Mouse (Mus musculus) G1E (cell line): Measurements from ENCODE around the gene Irak2. TPM values are rescaled to one million over a fixed set of nuclear protein-coding genes. Genes with fewer than 3 reads are reported as not detected.
A peak's percentile ranks its signal among the peaks of the same experiment; 100 is the strongest.
"Not testable (repeated sequence)": the region's sequence is repeated elsewhere in the genome, so short reads cannot be mapped to it uniquely, and the experiment has no call there.

ENCODE experiments used
- ATAC-seq: 2 replicates; pipeline ENCODE4 v1.8.0; 2016; ENCODE audit warnings: mild to moderate bottlenecking; ENCODE audit not compliant: insufficient number of reproducible peaks, poor library complexity, low FRiP score, severe bottlenecking; ENCODE audit errors: extremely low read depth
- DNase-seq: peaks from one replicate; pipeline ENCODE4 v3.0.0; 2012; ENCODE audit warnings: low spot score
- H3K27me3 ChIP-seq: 2 replicates; pipeline ENCODE4 v1.6.1; 2012; ENCODE audit warnings: mild to moderate bottlenecking, low read length, inconsistent platforms; ENCODE audit not compliant: insufficient read depth
- H3K36me3 ChIP-seq: replicated peaks from 2 replicates; pipeline ENCODE3; 2012; ENCODE audit warnings: mild to moderate bottlenecking, inconsistent platforms
- H3K4me1 ChIP-seq: 2 replicates; pipeline ENCODE4 v1.6.1; 2012; ENCODE audit warnings: low read depth, low read length, inconsistent platforms, mixed read lengths; ENCODE audit not compliant: insufficient read depth
- H3K4me3 ChIP-seq: 2 replicates; pipeline ENCODE4 v1.5.1; 2012; ENCODE audit warnings: low read depth, mild to moderate bottlenecking, inconsistent platforms, low read length, moderate library complexity, mixed read lengths
- H3K9me3 ChIP-seq: replicated peaks from 2 replicates; pipeline ENCODE4 v1.6.1; 2012; ENCODE audit warnings: inconsistent platforms
- CTCF ChIP-seq: IDR thresholded peaks from 2 replicates; pipeline ENCODE4 v1.5.1; 2012; ENCODE audit warnings: low read depth, low read length, inconsistent platforms, mixed read lengths
- GATA1 ChIP-seq: IDR thresholded peaks from 2 replicates; pipeline ENCODE4 v1.6.1; 2012; ENCODE audit warnings: borderline replicate concordance, low read length, inconsistent platforms, mixed read lengths
- GATA2 ChIP-seq: IDR thresholded peaks from 2 replicates; pipeline ENCODE4 v1.6.1; 2012; ENCODE audit warnings: low read depth, low read length, inconsistent platforms, borderline replicate concordance
- POLR2AphosphoS5 ChIP-seq: IDR thresholded peaks from 2 replicates; pipeline ENCODE4 v1.6.1; 2012; ENCODE audit warnings: low read depth, low read length, inconsistent platforms; ENCODE audit not compliant: insufficient replicate concordance
- TAL1 ChIP-seq: conservative IDR thresholded peaks from 2 replicates; pipeline ENCODE4 v1.6.1; 2012; ENCODE audit warnings: low read depth, low read length, inconsistent platforms, mixed read lengths
- polyA plus RNA-seq: library from polyadenylated mRNA; stranded (reverse); fragments of >175 nt; gene quantifications from 2 replicates; pipeline ENCODE4 v1.2.3, GENCODE M21; 2012
- total RNA-seq, 2 experiments: library from RNA; stranded (forward) in 1 of 2; stranded (reverse) in 1 of 2; fragments of 200-1000 nt in 1 of 2; fragments of >200 nt in 1 of 2; fragmentation: Nextera tagmentation in 1 of 2; gene quantifications; 2 replicates each; pipeline ENCODE4 v1.2.3; 2014 to 2017

Irak2 gene
- total and polyA plus RNA-seq, 3 experiments: 7.4 to 10.9 (median 10.2) TPM

DNA sequence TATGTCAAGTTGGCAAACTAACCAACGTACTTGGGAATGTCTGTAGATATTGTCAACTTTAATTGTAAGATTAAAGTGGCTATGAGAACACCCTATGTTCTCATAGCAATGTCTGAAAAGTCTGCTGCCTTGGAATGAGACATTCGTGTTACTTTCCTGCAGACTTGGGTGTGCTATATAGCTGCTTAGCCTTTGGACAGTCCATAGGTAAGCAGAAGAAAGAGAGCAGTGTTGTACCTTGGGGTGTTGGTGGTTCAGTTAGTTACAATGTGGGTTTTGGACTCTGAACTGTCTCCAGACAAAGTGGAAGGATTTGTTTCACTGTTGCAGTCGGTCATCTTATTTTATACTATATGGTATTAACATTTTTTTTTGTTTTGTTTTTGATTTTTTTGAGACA is 74.5 kb downstream of the Irak2 start:
- no peak overlapping the region for H3K4me3 ChIP-seq
- ATAC-seq (no peak), DNase-seq (no peak)
- no peaks in the 10 kb centered on the region for H3K9me3 ChIP-seq
- TF ChIP-seq POLR2AphosphoS5 (no peak), TAL1 (no peak), GATA2 (no peak), CTCF (no peak)
- peaks cover 29% of the 10 kb centered on the region for H3K4me1 ChIP-seq
- H3K36me3 ChIP-seq: peaks cover 99% of the 10 kb centered on the region
- H3K27me3 ChIP-seq: no peaks in the 10 kb centered on the region

DNA sequence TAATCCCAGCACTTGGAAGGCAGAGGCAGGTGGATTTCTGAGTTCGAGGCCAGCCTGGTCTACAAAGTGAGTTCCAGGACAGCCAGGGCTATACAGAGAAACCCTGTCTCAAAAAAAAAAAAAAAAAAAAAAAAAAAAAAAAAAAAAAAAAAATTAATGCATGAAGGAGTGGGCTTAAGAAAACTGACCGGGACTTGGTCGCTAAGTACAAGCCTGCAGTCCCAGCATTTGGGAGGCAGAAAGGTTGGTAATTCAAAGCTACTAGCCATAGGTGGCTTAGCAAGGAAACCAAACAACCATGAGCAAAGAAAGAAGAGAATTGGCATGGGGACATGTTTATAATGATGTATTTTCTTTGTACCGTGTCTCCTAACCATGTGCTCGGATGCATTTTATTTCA is 75.1 kb downstream of the Irak2 start:
- H3K9me3 ChIP-seq, ATAC-seq, DNase-seq, H3K4me3 ChIP-seq, H3K27me3 ChIP-seq: not testable (repeated sequence)
- Histone ChIP-seq H3K4me1 (peaks cover 29% of the 10 kb centered on the region), H3K36me3 (peaks cover 99% of the 10 kb centered on the region)

GRCm38 (mm10) chr6:113714276-113714675 is 76.0 kb downstream of the Irak2 start:
- Histone ChIP-seq H3K9me3 (no peaks in the 10 kb centered on the region), H3K4me1 (peaks cover 29% of the 10 kb centered on the region), H3K36me3 (peaks cover 99% of the 10 kb centered on the region), H3K27me3 (no peaks in the 10 kb centered on the region), H3K4me3 (no peak overlapping the region)
- ATAC-seq: peak; percentile 61
- TF ChIP-seq CTCF: no peak
- TF ChIP-seq GATA1: no peak
- TF ChIP-seq TAL1: no peak
- no peak for TF ChIP-seq POLR2AphosphoS5
- no peak for TF ChIP-seq GATA2
- peak; percentile 11 for DNase-seq

- ATAC-seq (no peak), DNase-seq (no peak)
- TF ChIP-seq GATA2 (no peak), POLR2AphosphoS5 (no peak), GATA1 (no peak), TAL1 (no peak), CTCF (no peak)
- Histone ChIP-seq H3K36me3 (peaks cover 99% of the 10 kb centered on the region), H3K4me3 (no peak overlapping the region), H3K4me1 (peaks cover 29% of the 10 kb centered on the region), H3K27me3 (no peaks in the 10 kb centered on the region), H3K9me3 (no peaks in the 10 kb centered on the region)
Observed at GRCm38 (mm10) chr6:113714797-113715196, 76.5 kb downstream of the Irak2 start.

- Histone ChIP-seq H3K27me3 (no peaks in the 10 kb centered on the region), H3K36me3 (peaks cover 99% of the 10 kb centered on the region), H3K4me1 (peaks cover 27% of the 10 kb centered on the region), H3K4me3 (no peak overlapping the region), H3K9me3 (no peaks in the 10 kb centered on the region)
- ATAC-seq: no peak
- TF ChIP-seq TAL1 (no peak), CTCF (no peak), POLR2AphosphoS5 (no peak), GATA1 (no peak), GATA2 (no peak)
- no peak for DNase-seq
Observed at GRCm38 (mm10) chr6:113717541-113717940, 79.3 kb downstream of the Irak2 start.

- H3K4me3 ChIP-seq: no peak within 1 kb of the TSS
- TF ChIP-seq POLR2AphosphoS5: no peak
- no peak for TF ChIP-seq GATA1
- TF ChIP-seq CTCF: no peak
- no peak for TF ChIP-seq TAL1
- no peak for TF ChIP-seq GATA2
- ATAC-seq: no peak
- H3K36me3 ChIP-seq: peaks cover 100% of the 10 kb centered on the region
- no peaks in the 10 kb centered on the region for H3K27me3 ChIP-seq
- no peaks in the 10 kb centered on the region for H3K9me3 ChIP-seq
- no peak for DNase-seq
- peaks cover 13% of the 10 kb centered on the region for H3K4me1 ChIP-seq
Observed at GRCm38 (mm10) chr6:113719878-113720277, 81.6 kb downstream of the Irak2 start, which contains the start of gene Ghrl. Gene Ghrl (minus strand): TSS chr6:113719880.

DNA sequence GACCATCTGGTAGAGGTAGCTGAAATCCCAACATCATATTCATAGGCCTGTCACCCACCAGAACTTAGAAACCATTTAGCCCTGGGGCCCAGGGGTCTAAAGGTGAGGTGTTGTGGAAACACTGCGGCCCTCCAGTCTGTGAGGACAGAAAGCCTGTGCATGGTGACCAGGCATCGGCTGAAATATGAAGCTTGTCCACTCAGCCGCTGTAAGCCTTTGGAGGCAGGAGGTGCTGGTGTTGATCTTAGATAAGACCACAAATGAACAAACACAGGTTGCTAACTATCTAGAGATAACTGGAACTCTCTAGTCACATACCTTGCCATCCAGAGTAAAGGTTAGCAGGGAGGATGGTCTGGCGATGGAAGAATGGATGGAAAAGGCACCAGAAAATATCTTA is 82.8 kb downstream of the Irak2 start:
- no peak for TF ChIP-seq TAL1
- TF ChIP-seq GATA1: no peak
- no peak for TF ChIP-seq GATA2
- no peak for TF ChIP-seq POLR2AphosphoS5
- TF ChIP-seq CTCF: no peak
- H3K27me3 ChIP-seq: no peaks in the 10 kb centered on the region
- peaks cover 99% of the 10 kb centered on the region for H3K36me3 ChIP-seq
- DNase-seq (no peak), ATAC-seq (no peak)
- H3K4me3 ChIP-seq: no peak overlapping the region
- no peaks in the 10 kb centered on the region for H3K9me3 ChIP-seq
- H3K4me1 ChIP-seq: peaks cover 2% of the 10 kb centered on the region; the same call in 1 of the 2 replicates
